Mouse (Mus musculus) neutrophil, adult 83 days (primary cell): Measurements from ENCODE around the gene Ltb. TPM values are rescaled to one million over a fixed set of nuclear protein-coding genes. Genes with fewer than 3 reads are reported as not detected.

Source experiments
- total RNA-seq, 2 experiments: library from RNA; stranded (reverse); gene quantifications; one replicate each; pipeline ENCODE4 v1.2.4; 2023

Ltb gene
- total RNA-seq, result 10 to 100 TPM; 84.2 to 91.5 TPM

GRCm38 (mm10) chr17:35193881-35194843 is at the start of gene Ltb:
Gene Ltb, plus strand, starts transcription at chr17:35194439.

GRCm38 (mm10) chr17:35164568-35165450 is 29.4 kb upstream of the Ltb start, which contains the start of gene Prrc2a:
Gene Prrc2a, minus strand, starts transcription at chr17:35164897.

GRCm38 (mm10) chr17:35175968-35176367 is 18.3 kb upstream of the Ltb start, which contains the start of gene Aif1:
Gene Aif1, minus strand, starts transcription at chr17:35176068.

GRCm38 (mm10) chr17:35187959-35188610 is 6.2 kb upstream of the Ltb start, which contains the start of gene Lst1:
Gene Lst1, minus strand, starts transcription at chr17:35188439.

GRCm38 (mm10) chr17:35201787-35202186 is 7.5 kb downstream of the Ltb start, which contains the start of gene Tnf:
Gene Tnf, minus strand, starts transcription at chr17:35202007.

GRCm38 (mm10) chr17:35204494-35205379 is 10.5 kb downstream of the Ltb start, which contains the start of gene Lta:
Gene Lta, minus strand, starts transcription at chr17:35205351.

GRCm38 (mm10) chr17:35220156-35220952 is 26.1 kb downstream of the Ltb start, which contains the start of gene Gm16181:
Gene Gm16181, plus strand, starts transcription at chr17:35220834.

GRCm38 (mm10) chr17:35233114-35233980 is 39.1 kb downstream of the Ltb start, which contains the start of gene Atp6v1g2:
Gene Atp6v1g2, plus strand, starts transcription at chr17:35233660.

GRCm38 (mm10) chr17:35235614-35236389 is 41.6 kb downstream of the Ltb start, which contains the start of gene Nfkbil1:
Gene Nfkbil1, minus strand, starts transcription at chr17:35235792.

GRCm38 (mm10) chr17:35241305-35242014 is 47.2 kb downstream of the Ltb start, which contains the start of gene Ddx39b:
Gene Ddx39b, plus strand, starts transcription at chr17:35241746.

Other genes starting within 250 kb of the Ltb start
- gene Hspa1b, start 235.2 kb upstream of the Ltb start, total RNA-seq, result 100 to 1,000 TPM in 1 of 2 experiments, 10 to 100 TPM in 1; 58.3 to 134 TPM
- not detected for gene Gm20481, start 224.5 kb upstream of the Ltb start, total RNA-seq
- 100 to 1,000 TPM in 1 of 2 experiments, 10 to 100 TPM in 1; 86.4 to 244 TPM for gene Hspa1a, start 222.3 kb upstream of the Ltb start, total RNA-seq
- under 1 TPM in 1 of 2 experiments, not detected in 1; 0.20 TPM for gene Hspa1l, start 221.7 kb upstream of the Ltb start, total RNA-seq
- 10 to 100 TPM; 41.4 to 45.7 TPM for gene Lsm2, start 212.6 kb upstream of the Ltb start, total RNA-seq
- gene Vars, start 193.5 kb upstream of the Ltb start, total RNA-seq, result 10 to 100 TPM; 61.7 to 68.3 TPM
- gene Vwa7, start 177.9 kb upstream of the Ltb start, total RNA-seq, result under 1 TPM in 1 of 2 experiments, not detected in 1; 0.15 TPM
- gene Sapcd1, start 166.4 kb upstream of the Ltb start, total RNA-seq, result 1 to 10 TPM; 1.3 to 2.1 TPM
- gene Msh5, start 147.7 kb upstream of the Ltb start, total RNA-seq, result 10 to 100 TPM; 11.5 to 12.5 TPM
- gene Clic1, start 144.5 kb upstream of the Ltb start, total RNA-seq, result 100 to 1,000 TPM; 262 to 285 TPM
- 1 to 10 TPM; 2.5 to 3.1 TPM for gene Ddah2, start 135.4 kb upstream of the Ltb start, total RNA-seq
- gene Ly6g6c, start 129.1 kb upstream of the Ltb start, total RNA-seq, result 1 to 10 TPM in 1 of 2 experiments, not detected in 1; 1.0 TPM
- under 1 TPM in 1 of 2 experiments, not detected in 1; 0.26 TPM for gene Mpig6b, start 128.3 kb upstream of the Ltb start, total RNA-seq
- gene Ly6g6e, start 117.5 kb upstream of the Ltb start, total RNA-seq, result not detected
- not detected for gene Ly6g6d, start 116.4 kb upstream of the Ltb start, total RNA-seq
- gene Ly6g6f, start 108.8 kb upstream of the Ltb start, total RNA-seq, result under 1 TPM in 1 of 2 experiments, not detected in 1; 0.35 TPM
- gene Abhd16a, start 105.2 kb upstream of the Ltb start, total RNA-seq, result 10 to 100 TPM; 50.2 to 58.4 TPM
- gene Ly6g5c, start 86.2 kb upstream of the Ltb start, total RNA-seq, result not detected
- 10 to 100 TPM; 13.5 to 16.4 TPM for gene Ly6g5b, start 79.0 kb upstream of the Ltb start, total RNA-seq
- 10 to 100 TPM; 20.2 to 26.5 TPM for gene Gpank1, start 73.0 kb upstream of the Ltb start, total RNA-seq
- gene Csnk2b, start 72.4 kb upstream of the Ltb start, total RNA-seq, result 100 to 1,000 TPM; 172 TPM
- 10 to 100 TPM; 16.4 to 24.3 TPM for gene D17H6S53E, start 68.1 kb upstream of the Ltb start, total RNA-seq
- under 1 TPM in 1 of 2 experiments, not detected in 1; 0.42 TPM for gene Apom, start 62.4 kb upstream of the Ltb start, total RNA-seq
- gene Bag6, start 59.3 kb upstream of the Ltb start, total RNA-seq, result 100 to 1,000 TPM; 222 to 226 TPM
- 100 to 1,000 TPM; 180 to 195 TPM for gene Prrc2a, start 29.5 kb upstream of the Ltb start, total RNA-seq
- gene Aif1, start 18.4 kb upstream of the Ltb start, total RNA-seq, result 10 to 100 TPM; 18.0 to 18.3 TPM
- 100 to 1,000 TPM; 564 to 656 TPM for gene Lst1, start 6.0 kb upstream of the Ltb start, total RNA-seq
- 10 to 100 TPM; 71.0 to 84.1 TPM for gene Tnf, start 7.6 kb downstream of the Ltb start, total RNA-seq
- gene Lta, start 10.9 kb downstream of the Ltb start, total RNA-seq, result not detected
- gene Gm16181, start 26.4 kb downstream of the Ltb start, total RNA-seq, result not detected
- 1 to 10 TPM; 2.2 to 4.8 TPM for gene Atp6v1g2, start 39.2 kb downstream of the Ltb start, total RNA-seq
- gene Nfkbil1, start 41.4 kb downstream of the Ltb start, total RNA-seq, result 10 to 100 TPM; 18.6 to 19.5 TPM
- 100 to 1,000 TPM; 208 to 239 TPM for gene Ddx39b, start 47.3 kb downstream of the Ltb start, total RNA-seq
- 1,000 to 10,000 TPM; 1,522 to 1,549 TPM for gene H2-D1, start 68.3 kb downstream of the Ltb start, total RNA-seq
- 1 to 10 TPM; 6.7 to 6.9 TPM for gene H2-Q1, start 126.0 kb downstream of the Ltb start, total RNA-seq
- gene H2-Q2, start 147.8 kb downstream of the Ltb start, total RNA-seq, result 1 to 10 TPM; 5.5 to 6.4 TPM
- gene H2-Q4, start 185.2 kb downstream of the Ltb start, total RNA-seq, result 10 to 100 TPM; 73.7 to 78.8 TPM
- gene H2-Q6, start 230.4 kb downstream of the Ltb start, total RNA-seq, result 10 to 100 TPM; 16.6 to 19.4 TPM
- gene H2-Q7, start 244.7 kb downstream of the Ltb start, total RNA-seq, result 10 to 100 TPM; 15.6 to 18.5 TPM